Mouse (Mus musculus) liver, embryonic 14.5 days (tissue): ENCODE measurements around the gene Nav2.

Experiments
- CTCF ChIP-seq: IDR thresholded peaks from 2 replicates; pipeline ENCODE4 v1.5.1; 2016; ENCODE audit warnings: antibody characterized with exemption, low read depth, control low read depth
- EP300 ChIP-seq: IDR thresholded peaks from 2 replicates; pipeline ENCODE4 v1.6.1; 2016; ENCODE audit warnings: antibody characterized with exemption, low read depth

GRCm38 (mm10) chr7:49014480-49014879 is 106.0 kb downstream of the Nav2 start:
- TF ChIP-seq EP300 (no peak), CTCF (no peak)
